Mouse (Mus musculus): ENCODE measurements around the gene Srp68. TPM values are rescaled to one million over a fixed set of nuclear protein-coding genes. Genes with fewer than 3 reads are reported as not detected.

The Srp68 gene
- total and polyA plus RNA-seq, 2 experiments from 2014 or later, result 24.5 to 51.3 TPM

GRCm38 (mm10) chr11:116296191-116296734 lies 22.2 kb upstream of the Srp68 start:
- H3K36me3 ChIP-seq (ENCODE audit: insufficient read depth), result peaks cover 83% of the 10 kb centered on the region
- no peaks in the 10 kb centered on the region for H3K27me3 ChIP-seq (ENCODE audit: insufficient read depth, low read length)
- H3K4me3 ChIP-seq (ENCODE audit: low read depth, low read length), result no peak overlapping the region
- H3K4me2 ChIP-seq (ENCODE audit: low read depth), result no peak overlapping the region
- WGBS, result 82% methylated on average over 8 of the region's 8 CpGs
- H3K9ac ChIP-seq, result no peak overlapping the region
- no peaks in the 10 kb centered on the region for H3K4me1 ChIP-seq (ENCODE audit: insufficient read depth)
- no peak overlapping the region for H3K27ac ChIP-seq (ENCODE audit: low read depth, low read length)
- DNase-seq (no peak), ATAC-seq (no peak)
- H3K9me3 ChIP-seq (ENCODE audit: low read length), result no peaks in the 10 kb centered on the region
- TF ChIP-seq CTCF (IDR thresholded peaks at IDR 0.05; ENCODE audit: low read depth), result no peak

- 30% methylated on average over 5 of the region's 5 CpGs for WGBS
- peak; percentile 78 for TF ChIP-seq CTCF (IDR thresholded peaks at IDR 0.05; ENCODE audit: low read depth)
- Histone ChIP-seq H3K36me3 (ENCODE audit: insufficient read depth) (peaks cover 83% of the 10 kb centered on the region), H3K4me1 (ENCODE audit: insufficient read depth) (no peaks in the 10 kb centered on the region), H3K9me3 (ENCODE audit: low read length) (no peaks in the 10 kb centered on the region), H3K27me3 (ENCODE audit: insufficient read depth, low read length) (no peaks in the 10 kb centered on the region), H3K4me2 (ENCODE audit: low read depth) (no peak overlapping the region), H3K4me3 (ENCODE audit: low read depth, low read length) (no peak overlapping the region), H3K9ac (no peak overlapping the region), H3K27ac (ENCODE audit: low read depth, low read length) (no peak overlapping the region)
- DNase-seq (peak; percentile 77), ATAC-seq (peak; percentile 76)
Measured at GRCm38 (mm10) chr11:116294319-116294718, 20.3 kb upstream of the Srp68 start.

- Histone ChIP-seq H3K4me2 (ENCODE audit: low read depth) (no peak overlapping the region), H3K27me3 (ENCODE audit: insufficient read depth, low read length) (no peaks in the 10 kb centered on the region), H3K9me3 (ENCODE audit: low read length) (no peaks in the 10 kb centered on the region), H3K4me3 (ENCODE audit: low read depth, low read length) (no peak overlapping the region), H3K27ac (ENCODE audit: low read depth, low read length) (no peak overlapping the region), H3K36me3 (ENCODE audit: insufficient read depth) (peaks cover 84% of the 10 kb centered on the region), H3K4me1 (ENCODE audit: insufficient read depth) (no peaks in the 10 kb centered on the region), H3K9ac (no peak overlapping the region)
- no peak for DNase-seq
- no peak for ATAC-seq
- TF ChIP-seq CTCF (IDR thresholded peaks at IDR 0.05; ENCODE audit: low read depth), result no peak
- 90% methylated on average over 12 of the region's 12 CpGs for WGBS
Measured at GRCm38 (mm10) chr11:116293538-116294137, 19.6 kb upstream of the Srp68 start.

GRCm38 (mm10) chr11:116292401-116292800 lies 18.4 kb upstream of the Srp68 start:
- DNase-seq (no peak), ATAC-seq (no peak)
- H3K4me1 ChIP-seq (ENCODE audit: insufficient read depth), result no peaks in the 10 kb centered on the region
- H3K9me3 ChIP-seq (ENCODE audit: low read length), result no peaks in the 10 kb centered on the region
- H3K4me2 ChIP-seq (ENCODE audit: low read depth), result no peak overlapping the region
- H3K27ac ChIP-seq (ENCODE audit: low read depth, low read length), result no peak overlapping the region
- 95% methylated on average over 13 of the region's 13 CpGs for WGBS
- H3K9ac ChIP-seq, result no peak overlapping the region
- H3K36me3 ChIP-seq (ENCODE audit: insufficient read depth), result peaks cover 90% of the 10 kb centered on the region
- H3K4me3 ChIP-seq (ENCODE audit: low read depth, low read length), result no peak overlapping the region
- no peaks in the 10 kb centered on the region for H3K27me3 ChIP-seq (ENCODE audit: insufficient read depth, low read length)
- TF ChIP-seq CTCF (IDR thresholded peaks at IDR 0.05; ENCODE audit: low read depth), result no peak

- Histone ChIP-seq H3K9ac (no peak overlapping the region), H3K27me3 (ENCODE audit: insufficient read depth, low read length) (no peaks in the 10 kb centered on the region), H3K4me3 (ENCODE audit: low read depth, low read length) (no peak overlapping the region), H3K9me3 (ENCODE audit: low read length) (no peaks in the 10 kb centered on the region), H3K4me2 (ENCODE audit: low read depth) (no peak overlapping the region), H3K4me1 (ENCODE audit: insufficient read depth) (no peaks in the 10 kb centered on the region), H3K27ac (ENCODE audit: low read depth, low read length) (no peak overlapping the region), H3K36me3 (ENCODE audit: insufficient read depth) (peaks cover 73% of the 10 kb centered on the region)
- 71% methylated on average over 8 of the region's 8 CpGs for WGBS
- TF ChIP-seq CTCF (IDR thresholded peaks at IDR 0.05; ENCODE audit: low read depth), result no peak
- ATAC-seq (no peak), DNase-seq (no peak)
Measured at GRCm38 (mm10) chr11:116290556-116290955, 16.5 kb upstream of the Srp68 start.

- Histone ChIP-seq H3K4me2 (ENCODE audit: low read depth) (no peak overlapping the region), H3K9me3 (ENCODE audit: low read length) (no peaks in the 10 kb centered on the region), H3K4me1 (ENCODE audit: insufficient read depth) (no peaks in the 10 kb centered on the region; the same call in 1 of the 2 replicates), H3K27me3 (ENCODE audit: insufficient read depth, low read length) (peaks cover 14% of the 10 kb centered on the region), H3K4me3 (ENCODE audit: low read depth, low read length) (no peak overlapping the region), H3K36me3 (ENCODE audit: insufficient read depth) (peaks cover 51% of the 10 kb centered on the region), H3K27ac (ENCODE audit: low read depth, low read length) (no peak overlapping the region), H3K9ac (no peak overlapping the region)
- ATAC-seq (no peak), DNase-seq (no peak)
- 74% methylated on average over 5 of the region's 5 CpGs for WGBS
- TF ChIP-seq CTCF (IDR thresholded peaks at IDR 0.05; ENCODE audit: low read depth), result no peak
Measured at GRCm38 (mm10) chr11:116287351-116287750, 13.3 kb upstream of the Srp68 start.

GRCm38 (mm10) chr11:116285770-116286191 lies 11.8 kb upstream of the Srp68 start:
- no peaks in the 10 kb centered on the region for H3K9me3 ChIP-seq (ENCODE audit: low read length)
- H3K36me3 ChIP-seq (ENCODE audit: insufficient read depth), result peaks cover 35% of the 10 kb centered on the region
- no peak overlapping the region for H3K27ac ChIP-seq (ENCODE audit: low read depth, low read length)
- H3K9ac ChIP-seq, result no peak overlapping the region
- no peak overlapping the region for H3K4me2 ChIP-seq (ENCODE audit: low read depth)
- 66% methylated on average over 7 of the region's 7 CpGs for WGBS
- no peaks in the 10 kb centered on the region; the same call in 1 of the 2 replicates for H3K4me1 ChIP-seq (ENCODE audit: insufficient read depth)
- TF ChIP-seq CTCF (IDR thresholded peaks at IDR 0.05; ENCODE audit: low read depth), result no peak
- ATAC-seq, result no peak
- H3K27me3 ChIP-seq (ENCODE audit: insufficient read depth, low read length), result peaks cover 29% of the 10 kb centered on the region
- no peak for DNase-seq
- no peak overlapping the region for H3K4me3 ChIP-seq (ENCODE audit: low read depth, low read length)

Measured in forebrain, postnatal 0 days (tissue).